Mouse (Mus musculus): Measurements from ENCODE around the gene 1700001C19Rik.

Gene 1700001C19Rik

DNA sequence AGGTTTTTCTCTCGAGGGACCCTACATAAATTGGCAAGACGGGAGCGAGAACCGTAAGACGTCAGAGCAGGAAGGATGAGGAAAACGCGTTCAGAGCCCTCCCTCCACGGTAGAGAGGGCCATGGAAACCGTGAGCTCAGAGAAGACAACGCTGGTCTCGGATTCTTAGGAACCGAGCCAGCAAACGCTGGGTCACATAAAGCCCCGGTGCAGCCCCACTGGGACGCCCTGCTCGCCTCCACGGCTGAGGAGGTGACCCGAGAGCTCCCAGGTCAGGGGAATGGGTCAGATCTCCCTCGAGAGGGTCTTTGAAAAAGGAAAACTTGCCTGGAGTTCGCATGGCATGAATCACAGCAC, 68.1 kb downstream of the 1700001C19Rik start:
- peak; percentile 27 for DNase-seq

DNA sequence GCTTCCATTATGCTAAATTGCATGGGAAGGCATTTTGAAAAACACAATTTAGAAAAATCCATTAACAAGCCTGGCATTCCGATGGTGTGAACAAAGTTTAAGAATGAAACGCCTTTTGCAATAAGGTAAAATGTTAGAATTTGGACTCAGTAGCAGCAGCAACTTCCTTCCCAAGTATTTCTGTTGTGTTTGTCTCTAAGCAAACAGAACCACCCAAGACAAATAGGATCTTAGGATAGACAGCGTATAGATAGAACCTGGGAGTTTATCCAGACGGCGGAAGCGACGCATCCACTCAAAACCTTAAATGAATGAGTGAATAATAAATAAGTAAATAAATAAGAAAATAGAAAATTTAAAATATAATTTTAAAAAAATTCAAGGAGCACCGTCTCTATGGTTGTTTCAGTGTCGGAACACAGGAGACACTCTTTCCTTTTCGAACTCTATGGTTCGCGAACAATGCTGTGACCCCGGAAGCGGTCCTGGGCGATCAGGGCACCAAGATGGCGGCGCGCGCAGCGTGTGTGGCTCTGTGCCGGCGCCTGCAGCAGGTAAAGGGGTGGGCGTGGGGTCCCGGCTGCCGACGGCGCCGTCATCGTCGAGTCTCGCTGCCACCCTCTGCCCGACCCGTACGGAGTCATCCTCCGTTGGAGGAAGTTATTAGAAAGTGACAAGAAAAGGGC, 68.6 kb downstream of the 1700001C19Rik start, which contains the start of gene Mrps10:
Gene Mrps10, plus strand, starts transcription at position 487 of the 686 bp plus-strand sequence.
- DNase-seq, result peak; percentile 91

Data from thymus, postnatal 4 days (tissue).